Mouse (Mus musculus): Measurements from ENCODE around the gene Bahd1.
A peak's percentile ranks its signal among the peaks of the same experiment; 100 is the strongest.

Bahd1 gene

GRCm38 (mm10) chr2:118898771-118899170, 1.4 kb upstream of the Bahd1 start:
- DNase-seq (ENCODE audit: low spot score in 2 of 2) = no peak

- DNase-seq (ENCODE audit: low spot score in 2 of 2) = no peak
Observed at GRCm38 (mm10) chr2:118899306-118899705, 871 bp upstream of the Bahd1 start.

GRCm38 (mm10) chr2:118900826-118901140, 606 bp downstream of the Bahd1 start:
- no peak for DNase-seq (ENCODE audit: low spot score in 2 of 2)

- DNase-seq (ENCODE audit: low spot score in 2 of 2) = peak; percentile 95 to 97
Observed at GRCm38 (mm10) chr2:118901175-118902031, 1.2 kb downstream of the Bahd1 start.

- peak in 1 of 2 experiments; percentile 20 for DNase-seq (ENCODE audit: low spot score in 2 of 2)
Observed at GRCm38 (mm10) chr2:118902051-118903025, 2.2 kb downstream of the Bahd1 start.

- no peak for DNase-seq (ENCODE audit: low spot score in 2 of 2)
Observed at GRCm38 (mm10) chr2:118903333-118903741, 3.2 kb downstream of the Bahd1 start.

- DNase-seq (ENCODE audit: low spot score in 2 of 2) = no peak
Observed at GRCm38 (mm10) chr2:118905433-118906117, 5.4 kb downstream of the Bahd1 start.

GRCm38 (mm10) chr2:118906118-118906492, 5.9 kb downstream of the Bahd1 start:
- no peak for DNase-seq (ENCODE audit: low spot score in 2 of 2)

- no peak for DNase-seq (ENCODE audit: low spot score in 2 of 2)
Observed at GRCm38 (mm10) chr2:118907781-118908180, 7.6 kb downstream of the Bahd1 start.

- no peak for DNase-seq (ENCODE audit: low spot score in 2 of 2)
Observed at GRCm38 (mm10) chr2:118909151-118909550, 9.0 kb downstream of the Bahd1 start.

- no peak for DNase-seq (ENCODE audit: low spot score in 2 of 2)
Observed at GRCm38 (mm10) chr2:118910605-118911278, 10.6 kb downstream of the Bahd1 start.

GRCm38 (mm10) chr2:118912706-118913105, 12.5 kb downstream of the Bahd1 start:
- no peak for DNase-seq (ENCODE audit: low spot score in 2 of 2)

GRCm38 (mm10) chr2:118913551-118914276, 13.5 kb downstream of the Bahd1 start:
- DNase-seq (ENCODE audit: low spot score in 2 of 2) = no peak

- DNase-seq (ENCODE audit: low spot score in 2 of 2) = no peak
Observed at GRCm38 (mm10) chr2:118914685-118915084, 14.5 kb downstream of the Bahd1 start.

- DNase-seq (ENCODE audit: low spot score in 2 of 2) = no peak
Observed at GRCm38 (mm10) chr2:118916436-118916835, 16.3 kb downstream of the Bahd1 start.

- DNase-seq (ENCODE audit: low spot score in 2 of 2) = no peak
Observed at GRCm38 (mm10) chr2:118918543-118918942, 18.4 kb downstream of the Bahd1 start.

GRCm38 (mm10) chr2:118920428-118920827, 20.3 kb downstream of the Bahd1 start:
- DNase-seq (ENCODE audit: low spot score in 2 of 2) = no peak

- DNase-seq (ENCODE audit: low spot score in 2 of 2) = no peak
Observed at GRCm38 (mm10) chr2:118925952-118926351, 25.8 kb downstream of the Bahd1 start.

- DNase-seq (ENCODE audit: low spot score in 2 of 2) = peak in 1 of 2 experiments; percentile 40
Observed at GRCm38 (mm10) chr2:118926361-118926997, 26.3 kb downstream of the Bahd1 start, which contains the start of gene Chst14. TSS of gene Chst14 (plus strand) at chr2:118926496.

All from right cerebral cortex, adult 2 months (tissue).